Mouse (Mus musculus) embryonic fibroblast, embryonic 13.5 days (primary cell): Measurements from ENCODE around the gene Tmem92.

Experiments used
- CTCF ChIP-seq: IDR thresholded peaks from 2 replicates; pipeline ENCODE4 v1.5.1; 2011; ENCODE audit warnings: mild to moderate bottlenecking, control low read depth, low read length, moderate library complexity, borderline replicate concordance; ENCODE audit not compliant: insufficient read depth
- POLR2A ChIP-seq: IDR thresholded peaks from 2 replicates; pipeline ENCODE4 v1.6.1; 2011; ENCODE audit warnings: low read depth, mild to moderate bottlenecking, control low read depth, low read length, moderate library complexity

GRCm38 (mm10) chr11:94730261-94730660 lies 52.2 kb downstream of the Tmem92 start:
- TF ChIP-seq CTCF (no peak), POLR2A (no peak)
